Mouse (Mus musculus): ENCODE measurements around the gene Speer4e. TPM values are rescaled to one million over a fixed set of nuclear protein-coding genes. Genes with fewer than 3 reads are reported as not detected.
"Not testable (repeated sequence)": the region's sequence is repeated elsewhere in the genome, so short reads cannot be mapped to it uniquely, and the experiment has no call there.

Speer4e gene
- polyA plus RNA-seq, 1 experiment from 2014 or later = not detected

GRCm38 (mm10) chr5:14914799-14915198 is 23.4 kb downstream of the Speer4e start, which contains the start of gene Gm9758:
Gm9758 (minus strand) TSS chr5:14914899.
- not testable (repeated sequence) for H3K9ac ChIP-seq (ENCODE audit: low read length); ATAC-seq (replicated peaks; ENCODE audit: low FRiP score); H3K4me1 ChIP-seq (replicated peaks; ENCODE audit: control insufficient read depth, insufficient read depth, low read length); H3K36me3 ChIP-seq (ENCODE audit: control insufficient read depth, insufficient read depth, low read length); H3K4me2 ChIP-seq (ENCODE audit: low read depth, low read length, severe bottlenecking); H3K9me3 ChIP-seq (ENCODE audit: control insufficient read depth, low read length); H3K4me3 ChIP-seq (ENCODE audit: low read depth, low read length); DNase-seq (ENCODE audit: low spot score); H3K27me3 ChIP-seq (ENCODE audit: control insufficient read depth, insufficient read depth, low read length); H3K27ac ChIP-seq (ENCODE audit: low read depth, low read length)
- 36% methylated on average over 1 of the region's 1 CpGs for WGBS

GRCm38 (mm10) chr5:14914361-14914760 is 23.9 kb downstream of the Speer4e start:
- not testable (repeated sequence) for H3K27ac ChIP-seq (ENCODE audit: low read depth, low read length); H3K27me3 ChIP-seq (ENCODE audit: control insufficient read depth, insufficient read depth, low read length); ATAC-seq (replicated peaks; ENCODE audit: low FRiP score); H3K9me3 ChIP-seq (ENCODE audit: control insufficient read depth, low read length); H3K9ac ChIP-seq (ENCODE audit: low read length); H3K4me2 ChIP-seq (ENCODE audit: low read depth, low read length, severe bottlenecking); H3K36me3 ChIP-seq (ENCODE audit: control insufficient read depth, insufficient read depth, low read length); H3K4me3 ChIP-seq (ENCODE audit: low read depth, low read length); DNase-seq (ENCODE audit: low spot score); H3K4me1 ChIP-seq (replicated peaks; ENCODE audit: control insufficient read depth, insufficient read depth, low read length)
- WGBS = 74% methylated on average over 2 of the region's 3 CpGs

- H3K4me1 ChIP-seq (replicated peaks; ENCODE audit: control insufficient read depth, insufficient read depth, low read length); H3K27me3 ChIP-seq (ENCODE audit: control insufficient read depth, insufficient read depth, low read length); DNase-seq (ENCODE audit: low spot score); H3K36me3 ChIP-seq (ENCODE audit: control insufficient read depth, insufficient read depth, low read length); H3K4me3 ChIP-seq (ENCODE audit: low read depth, low read length); H3K9me3 ChIP-seq (ENCODE audit: control insufficient read depth, low read length); H3K27ac ChIP-seq (ENCODE audit: low read depth, low read length); H3K4me2 ChIP-seq (ENCODE audit: low read depth, low read length, severe bottlenecking); H3K9ac ChIP-seq (ENCODE audit: low read length); ATAC-seq (replicated peaks; ENCODE audit: low FRiP score): not testable (repeated sequence)
- WGBS = 15% methylated on average over 3 of the region's 3 CpGs
These were observed 34.7 kb downstream of the Speer4e start for GRCm38 (mm10) chr5:14903539-14903938.

GRCm38 (mm10) chr5:14892242-14892641 is 46.0 kb downstream of the Speer4e start:
- Histone ChIP-seq H3K4me2 (ENCODE audit: low read depth, low read length, severe bottlenecking) (no peak overlapping the region), H3K27ac (ENCODE audit: low read depth, low read length) (no peak overlapping the region), H3K9ac (ENCODE audit: low read length) (no peak overlapping the region), H3K4me1 (replicated peaks; ENCODE audit: control insufficient read depth, insufficient read depth, low read length) (no peaks in the 10 kb centered on the region), H3K4me3 (ENCODE audit: low read depth, low read length) (no peak overlapping the region), H3K27me3 (ENCODE audit: control insufficient read depth, insufficient read depth, low read length) (no peaks in the 10 kb centered on the region), H3K9me3 (ENCODE audit: control insufficient read depth, low read length) (no peaks in the 10 kb centered on the region), H3K36me3 (ENCODE audit: control insufficient read depth, insufficient read depth, low read length) (no peaks in the 10 kb centered on the region)
- ATAC-seq (replicated peaks; ENCODE audit: low FRiP score) (no peak), DNase-seq (ENCODE audit: low spot score) (no peak)
- 87% methylated on average over 3 of the region's 3 CpGs for WGBS

GRCm38 (mm10) chr5:14885291-14885690 is 52.9 kb downstream of the Speer4e start:
- not testable (repeated sequence) for H3K9ac ChIP-seq (ENCODE audit: low read length); H3K36me3 ChIP-seq (ENCODE audit: control insufficient read depth, insufficient read depth, low read length); H3K4me1 ChIP-seq (replicated peaks; ENCODE audit: control insufficient read depth, insufficient read depth, low read length); H3K4me2 ChIP-seq (ENCODE audit: low read depth, low read length, severe bottlenecking); H3K4me3 ChIP-seq (ENCODE audit: low read depth, low read length); ATAC-seq (replicated peaks; ENCODE audit: low FRiP score); H3K9me3 ChIP-seq (ENCODE audit: control insufficient read depth, low read length); H3K27me3 ChIP-seq (ENCODE audit: control insufficient read depth, insufficient read depth, low read length); DNase-seq (ENCODE audit: low spot score); H3K27ac ChIP-seq (ENCODE audit: low read depth, low read length)
- WGBS = 85% methylated on average over 2 of the region's 2 CpGs

Other genes with a start within 250 kb of the Speer4e start
- not detected in 2 replicates for gene Gm9758, start 23.5 kb downstream of the Speer4e start, polyA plus RNA-seq (2014; fragmentation: Nextera tagmentation; extraction: Ambion mirVana)
- not detected in 2 replicates for gene Gm10354, start 40.5 kb upstream of the Speer4e start, polyA plus RNA-seq (2014; fragmentation: Nextera tagmentation; extraction: Ambion mirVana)
- gene Gm17019, start 94.6 kb upstream of the Speer4e start, polyA plus RNA-seq (2014; fragmentation: Nextera tagmentation; extraction: Ambion mirVana) = not detected in 2 replicates

Measured in forebrain, embryonic 11.5 days (tissue).